Mouse (Mus musculus) olfactory bulb, adult 2 months (tissue): ENCODE measurements at regions not wholly inside any gene's neighbourhood (a gene's known extent, or its start where the extent isn't known, plus 50 kb on each side); places are given as distances from the start of the nearest gene placed in this dataset.
A peak's percentile ranks its signal among the peaks of the same experiment; 100 is the strongest.

Source experiments
- H3K27ac ChIP-seq: fragments of 200-500 bp; 2 replicates; pipeline ENCODE4 v1.5.1; 2012; ENCODE audit warnings: low read depth, low read length; ENCODE audit not compliant: insufficient read depth
- H3K4me1 ChIP-seq: fragments of 200-500 bp; 2 replicates; pipeline ENCODE4 v1.6.1; 2012; ENCODE audit warnings: low read length; ENCODE audit not compliant: control insufficient read depth, insufficient read depth
- H3K4me3 ChIP-seq: fragments of 200-500 bp; 2 replicates; pipeline ENCODE4 v1.5.1; 2012; ENCODE audit warnings: mild to moderate bottlenecking, low read depth, low read length, moderate library complexity; ENCODE audit not compliant: insufficient read depth
- CTCF ChIP-seq: fragments of 200-500 bp; IDR thresholded peaks from 2 replicates; pipeline ENCODE4 v1.5.1; 2012; ENCODE audit warnings: low read depth, mild to moderate bottlenecking, low read length, moderate library complexity; ENCODE audit not compliant: insufficient read depth
- POLR2A ChIP-seq: fragments of 200-500 bp; IDR thresholded peaks from 2 replicates; pipeline ENCODE4 v1.6.1; 2012; ENCODE audit warnings: mild to moderate bottlenecking, low read depth, low read length, moderate library complexity; ENCODE audit not compliant: insufficient read depth
- WGBS: fragments of 180-500 bp; shearing (Covaris S2); methylation state at CpG from one replicate; pipeline ENCODE4 v1.1.7; 2018; 5-methylcytosine and 5-hydroxymethylcytosine counted together

GRCm38 (mm10) chr12:71370091-71370490, 60.4 kb downstream of the Dact1 start:
- Histone ChIP-seq H3K27ac (no peak overlapping the region), H3K4me1 (no peaks in the 10 kb centered on the region), H3K4me3 (no peak overlapping the region)
- 49% methylated on average over 5 of the region's 5 CpGs for WGBS
- TF ChIP-seq CTCF (no peak), POLR2A (no peak)

- WGBS = 60% methylated on average over 5 of the region's 5 CpGs
- Histone ChIP-seq H3K4me1 (no peaks in the 10 kb centered on the region), H3K4me3 (no peak overlapping the region), H3K27ac (no peak overlapping the region)
- TF ChIP-seq POLR2A (no peak), CTCF (no peak)
Observed at GRCm38 (mm10) chr12:71371948-71372347, 62.3 kb downstream of the Dact1 start.

DNA sequence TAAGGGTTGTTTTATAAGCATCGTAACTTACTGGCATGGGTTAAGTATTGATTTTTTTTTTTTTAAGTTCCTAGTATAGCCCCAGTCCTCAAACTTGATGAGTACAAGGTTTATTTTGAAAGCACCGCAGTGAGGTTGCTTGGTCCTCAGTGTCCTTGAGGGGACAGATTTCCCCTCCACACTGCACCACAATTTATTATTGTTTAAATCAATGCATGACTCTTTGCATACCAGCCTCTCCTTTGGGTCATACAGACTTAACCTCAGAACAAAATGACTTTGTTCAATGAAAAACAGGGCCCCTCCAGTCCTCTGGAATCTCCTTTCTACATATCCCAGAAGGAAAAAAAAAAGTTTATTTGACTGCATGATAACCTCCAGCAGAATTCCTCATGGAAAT, 63.9 kb downstream of the Dact1 start:
- no peaks in the 10 kb centered on the region for H3K4me1 ChIP-seq
- no peak overlapping the region for H3K4me3 ChIP-seq
- TF ChIP-seq CTCF = no peak
- no peak overlapping the region for H3K27ac ChIP-seq
- 92% methylated on average over 2 of the region's 2 CpGs for WGBS

DNA sequence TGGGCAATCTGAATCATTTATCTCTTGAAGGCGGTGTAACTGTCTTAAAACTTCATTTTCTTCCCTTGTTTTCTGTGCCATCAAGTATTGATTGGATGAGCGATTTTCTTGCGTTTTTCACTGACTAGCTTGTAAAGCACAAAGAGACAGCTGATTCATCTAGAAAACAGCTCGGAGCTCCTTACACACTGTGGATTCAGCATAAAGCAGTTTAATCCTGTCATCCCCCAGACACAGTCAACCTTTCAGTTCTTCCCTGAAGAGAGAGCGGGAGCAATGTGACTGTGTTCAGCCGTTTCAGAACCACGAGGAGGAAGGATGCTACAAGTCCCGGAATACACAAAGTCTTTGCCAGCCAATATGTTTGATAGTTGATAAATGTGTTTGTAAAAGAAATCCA, 66.8 kb downstream of the Dact1 start:
- H3K4me1 ChIP-seq = no peaks in the 10 kb centered on the region
- TF ChIP-seq CTCF = no peak
- no peak for TF ChIP-seq POLR2A
- 24% methylated on average over 8 of the region's 8 CpGs for WGBS
- H3K4me3 ChIP-seq = peak overlapping the region; percentile 44
- peak overlapping the region; percentile 42; the same call in 1 of the 2 replicates for H3K27ac ChIP-seq

DNA sequence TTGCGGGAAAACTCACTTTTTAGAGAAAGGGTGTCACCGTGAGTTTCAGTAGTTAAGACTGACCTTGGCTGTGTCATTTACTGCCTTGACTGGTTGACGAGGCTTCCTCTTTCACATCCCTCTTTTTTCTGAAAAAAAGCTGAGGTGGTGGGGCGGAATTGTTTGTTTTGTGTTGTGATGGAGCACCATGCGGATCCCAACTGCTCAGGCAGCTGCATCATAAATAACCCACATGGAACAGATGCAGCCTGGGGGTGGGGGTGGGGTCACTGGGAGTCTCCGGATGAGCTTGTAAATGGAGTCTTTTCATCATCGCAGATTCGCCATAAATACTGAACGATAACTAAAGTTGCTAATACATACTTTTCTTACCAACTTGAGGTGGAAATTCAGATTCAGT, 67.3 kb downstream of the Dact1 start:
- WGBS = 25% methylated on average over 9 of the region's 9 CpGs
- TF ChIP-seq POLR2A (no peak), CTCF (no peak)
- peak overlapping the region; percentile 44 for H3K4me3 ChIP-seq
- no peaks in the 10 kb centered on the region for H3K4me1 ChIP-seq
- H3K27ac ChIP-seq = peak overlapping the region; percentile 42; the same call in 1 of the 2 replicates

- H3K4me3 ChIP-seq = no peak overlapping the region
- WGBS = 93% methylated on average over 8 of the region's 8 CpGs
- no peaks in the 10 kb centered on the region for H3K4me1 ChIP-seq
- TF ChIP-seq CTCF (no peak), POLR2A (no peak)
- H3K27ac ChIP-seq = no peak overlapping the region
Observed at GRCm38 (mm10) chr12:71379626-71380423, 70.1 kb downstream of the Dact1 start.

GRCm38 (mm10) chr12:71380424-71380761, 70.7 kb downstream of the Dact1 start:
- TF ChIP-seq POLR2A = no peak
- no peak for TF ChIP-seq CTCF
- H3K4me1 ChIP-seq = no peaks in the 10 kb centered on the region
- H3K27ac ChIP-seq = no peak overlapping the region
- no peak overlapping the region for H3K4me3 ChIP-seq
- WGBS = 82% methylated on average over 3 of the region's 3 CpGs

- WGBS = 56% methylated on average over 3 of the region's 3 CpGs
- no peak for TF ChIP-seq POLR2A
- TF ChIP-seq CTCF = no peak
- H3K4me1 ChIP-seq = no peaks in the 10 kb centered on the region
- H3K27ac ChIP-seq = no peak overlapping the region
- H3K4me3 ChIP-seq = no peak overlapping the region
Observed at GRCm38 (mm10) chr12:71386251-71386650, 76.6 kb downstream of the Dact1 start.

DNA sequence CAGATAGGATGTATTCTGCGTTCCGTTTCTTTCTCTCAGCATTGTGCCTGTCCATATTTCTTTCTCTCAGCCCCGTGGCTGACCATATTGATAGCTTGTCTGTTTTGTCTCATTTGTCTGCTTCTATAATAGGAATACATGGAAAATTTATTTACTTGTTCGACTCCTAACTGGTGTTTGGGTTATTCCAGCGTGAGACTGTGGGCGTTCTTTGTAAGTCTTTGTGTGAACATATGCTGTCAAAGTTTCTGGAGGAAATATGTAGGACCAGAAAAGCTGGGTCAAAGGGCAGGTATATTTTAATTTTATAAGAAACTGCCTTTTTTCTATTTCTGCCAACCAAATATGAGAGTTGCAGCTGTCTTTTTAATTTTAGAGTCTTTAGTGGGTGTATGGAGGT, 81.8 kb downstream of the Dact1 start:
- TF ChIP-seq CTCF (no peak), POLR2A (no peak)

GRCm38 (mm10) chr12:71393752-71394151, 84.1 kb downstream of the Dact1 start:
- TF ChIP-seq POLR2A (no peak), CTCF (no peak)
- 91% methylated on average over 1 of the region's 1 CpGs for WGBS
- Histone ChIP-seq H3K4me1 (no peaks in the 10 kb centered on the region), H3K27ac (no peak overlapping the region), H3K4me3 (no peak overlapping the region)

More for the DNA sequence above, 81.8 kb downstream of the Dact1 start:
- H3K4me1 ChIP-seq = no peaks in the 10 kb centered on the region
- no peak overlapping the region for H3K4me3 ChIP-seq
- no peak overlapping the region for H3K27ac ChIP-seq
- WGBS = 83% methylated on average over 6 of the region's 6 CpGs
